Mouse (Mus musculus) ES-E14 (cell line): ENCODE data around the gene Pml.

ENCODE experiments used
- CHD2 ChIP-seq: IDR thresholded peaks from 2 replicates; pipeline ENCODE4 v1.6.1; 2014; ENCODE audit warnings: mild to moderate bottlenecking, low read depth, low read length, inconsistent platforms
- HCFC1 ChIP-seq: IDR thresholded peaks from 2 replicates; pipeline ENCODE4 v1.6.1; 2012; ENCODE audit warnings: low read length, inconsistent platforms, borderline replicate concordance; ENCODE audit not compliant: insufficient read depth
- MAFK ChIP-seq: IDR thresholded peaks from 2 replicates; pipeline ENCODE4 v1.6.1; 2014; ENCODE audit warnings: mild to moderate bottlenecking, low read depth, low read length, inconsistent platforms; ENCODE audit not compliant: insufficient read depth
- ZC3H11A ChIP-seq: IDR thresholded peaks from 2 replicates; pipeline ENCODE4 v1.6.1; 2012; ENCODE audit warnings: low read depth, mild to moderate bottlenecking, inconsistent platforms, low read length, borderline replicate concordance
- ZNF384 ChIP-seq: IDR thresholded peaks from 2 replicates; pipeline ENCODE4 v1.6.1; 2012; ENCODE audit warnings: low read depth, low read length, inconsistent platforms

GRCm38 (mm10) chr9:58266571-58267011 is 17.0 kb upstream of the Pml start:
- TF ChIP-seq MAFK (no peak), CHD2 (no peak), HCFC1 (no peak), ZNF384 (no peak), ZC3H11A (no peak)
